Mouse (Mus musculus): Measurements from ENCODE around the gene Abcc2. TPM values are rescaled to one million over a fixed set of nuclear protein-coding genes. Genes with fewer than 3 reads are reported as not detected.

Abcc2 gene
- polyA plus RNA-seq (2012; rRNA removed) = 53.0 and 60.0 TPM in 2 replicates

DNA sequence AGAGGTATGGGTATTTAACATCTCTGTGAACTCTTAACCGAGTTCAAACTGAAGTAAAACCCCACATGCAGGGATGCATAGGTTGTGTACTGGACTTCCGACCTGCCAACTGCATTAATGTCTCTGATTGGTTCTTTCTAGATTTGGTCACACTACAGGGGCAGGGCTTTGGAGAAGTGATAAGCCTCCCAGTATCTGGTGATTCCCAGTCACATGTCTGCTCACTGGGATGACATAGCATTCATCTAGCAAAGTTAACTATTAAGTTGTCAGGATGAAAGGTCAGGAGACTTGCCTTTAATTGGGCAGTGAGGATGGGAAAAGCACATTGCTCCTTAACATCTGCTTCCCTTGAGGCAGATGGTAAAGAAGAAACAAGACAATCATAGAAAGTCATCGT lies at the start of gene Abcc2:
Gene Abcc2 (plus strand): TSS at position 213 of the 400 bp plus-strand sequence.

GRCm38 (mm10) chr19:43752489-43753225 lies 29.3 kb upstream of the Abcc2 start, which contains the start of the genes Cutc and Cox15:
TSS of gene Cutc (plus strand) at chr19:43752996.
TSS of gene Cox15 (minus strand) at chr19:43753000.

Other genes starting within 250 kb of the Abcc2 start
- gene Nkx2-3, start 169.9 kb upstream of the Abcc2 start, polyA plus RNA-seq (2012; rRNA removed) = 0.07 and 0.12 TPM in 2 replicates
- 20.3 and 24.2 TPM in 2 replicates for gene Slc25a28, start 107.3 kb upstream of the Abcc2 start, polyA plus RNA-seq (2012; rRNA removed)
- gene Entpd7, start 92.5 kb upstream of the Abcc2 start, polyA plus RNA-seq (2012; rRNA removed) = 1.5 and 1.6 TPM in 2 replicates
- 6.8 and 7.7 TPM in 2 replicates for gene Cutc, start 29.2 kb upstream of the Abcc2 start, polyA plus RNA-seq (2012; rRNA removed)
- gene Cox15, start 29.2 kb upstream of the Abcc2 start, polyA plus RNA-seq (2012; rRNA removed) = 7.9 and 8.9 TPM in 2 replicates
- 3.9 and 4.3 TPM in 2 replicates for gene Dnmbp, start 158.0 kb downstream of the Abcc2 start, polyA plus RNA-seq (2012; rRNA removed)
- 188 and 210 TPM in 2 replicates for gene Cpn1, start 204.4 kb downstream of the Abcc2 start, polyA plus RNA-seq (2012; rRNA removed)
- 43.3 and 68.3 TPM in 2 replicates for gene Cyp2c23, start 247.0 kb downstream of the Abcc2 start, polyA plus RNA-seq (2012; rRNA removed)

All from liver, embryonic 18 days (tissue).